In the genomic region with DNA sequence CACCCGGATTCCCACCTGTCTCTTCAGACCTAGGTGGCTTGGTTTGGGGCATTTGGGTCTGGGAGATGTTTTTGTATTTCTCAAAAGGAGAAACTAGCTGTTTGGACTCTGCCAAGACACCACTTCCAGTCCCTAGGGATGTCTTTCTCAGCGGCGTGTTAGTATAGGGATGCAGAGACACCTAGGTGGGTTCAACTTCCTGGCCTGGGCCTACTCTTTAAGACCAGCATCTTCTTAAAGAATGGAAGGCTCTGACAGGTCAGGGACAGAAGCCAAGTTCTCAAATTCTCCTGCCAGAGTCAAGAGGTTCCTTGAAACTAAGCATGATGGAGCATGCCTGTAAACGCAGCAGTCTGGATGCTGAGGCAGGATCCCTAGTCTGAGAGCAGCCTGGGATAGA, we compare ENCODE assay signal across 8 mouse cellular contexts. TPM values are rescaled to one million over a fixed set of nuclear protein-coding genes. Genes with fewer than 3 reads are reported as not detected.
DNase-seq lines count a peak whose midpoint lies in the region; ATAC-seq and TF ChIP-seq lines count a peak whose summit lies in the region.

No protein-coding gene starts in this region.

- TF ChIP-seq CTCF in bone marrow macrophage, adult 2 months (IDR thresholded peaks at IDR 0.05; ENCODE audit: low read depth, low read length) = no peak

- intact Hi-C loops in heart, postnatal 25 days (cut with DNase I) = no loop called here

- peak overlapping the region; percentile 93 for H3K4me2 ChIP-seq in heart, embryonic 14.5 days (ENCODE audit: low read length)
- H3K4me2 ChIP-seq in hindbrain, embryonic 11.5 days (replicated peaks; ENCODE audit: low read depth, low read length) = peak overlapping the region; percentile 84

- no peak for DNase-seq in heart, postnatal 25 days (ENCODE audit: low spot score)
- DNase-seq in hindbrain, embryonic 11.5 days (ENCODE audit: low spot score) = no peak
- no peak for DNase-seq in midbrain, embryonic 10.5 days (ENCODE audit: low spot score)
- DNase-seq in layer of hippocampus, adult 11-12 months (ENCODE audit: low spot score) = no peak
- DNase-seq in kidney, postnatal 10 days = no peak

- H3K36me3 ChIP-seq in heart, embryonic 14.5 days (ENCODE audit: control insufficient read depth, insufficient read depth, low read length) = peaks cover 13% of the 10 kb centered on the region
- no peaks in the 10 kb centered on the region for H3K36me3 ChIP-seq in hindbrain, embryonic 11.5 days (ENCODE audit: control insufficient read depth, insufficient read depth, low read length)
- H3K36me3 ChIP-seq in midbrain, embryonic 10.5 days = peaks cover 14% of the 10 kb centered on the region

- no peak overlapping the region for H3K27ac ChIP-seq in heart, embryonic 14.5 days (replicated peaks in 1 of 2; ENCODE audit: control insufficient read depth in 1 of 2, insufficient read depth in 1 of 2, low read depth in 2 of 2, low read length in 2 of 2)
- H3K27ac ChIP-seq in bone marrow macrophage, adult 2 months (ENCODE audit: insufficient read depth, low read depth, low read length) = peak overlapping the region; percentile 84; the same call in 1 of the 2 replicates
- no peak overlapping the region for H3K27ac ChIP-seq in hindbrain, embryonic 11.5 days (ENCODE audit: low read depth, low read length)
- H3K27ac ChIP-seq in midbrain, embryonic 10.5 days (replicated peaks) = no peak overlapping the region

- H3K9ac ChIP-seq in heart, embryonic 14.5 days (ENCODE audit: low read length) = no peak overlapping the region
- H3K9ac ChIP-seq in hindbrain, embryonic 11.5 days (ENCODE audit: low read depth, low read length) = no peak overlapping the region; the same call in 1 of the 2 replicates

- no peak for TF ChIP-seq POLR2A in bone marrow macrophage, adult 2 months (IDR thresholded peaks at IDR 0.05; ENCODE audit: borderline replicate concordance, low read depth, low read length)

- 0 out of 4 replicates have a peak overlapping the region, but pooled peaks of 1 of the 2 experiments have one; percentile 93 for H3K4me3 ChIP-seq in heart, embryonic 14.5 days (ENCODE audit: control insufficient read depth in 1 of 2, insufficient read depth in 1 of 2, low read depth in 1 of 2, low read length in 2 of 2)
- peak overlapping the region; percentile 80 for H3K4me3 ChIP-seq in bone marrow macrophage, adult 2 months (ENCODE audit: insufficient read depth, low read length)
- H3K4me3 ChIP-seq in hindbrain, embryonic 11.5 days (ENCODE audit: low read depth, low read length) = peak overlapping the region; percentile 97
- H3K4me3 ChIP-seq in midbrain, embryonic 10.5 days = peak overlapping the region; percentile 86

- no peak for ATAC-seq in heart, embryonic 14.5 days (ENCODE audit: insufficient number of reproducible peaks, insufficient read depth, low FRiP score, low read depth)
- no peak for ATAC-seq in hindbrain, embryonic 11.5 days (ENCODE audit: low FRiP score)
- ATAC-seq in erythroblast, adult 5-6 weeks (replicated peaks; ENCODE audit: low FRiP score, poor library complexity, severe bottlenecking) = no peak

- 62% methylated on average over 4 of the region's 4 CpGs for WGBS in heart, embryonic 14.5 days
- WGBS in hindbrain, embryonic 11.5 days = 77% methylated on average over 4 of the region's 4 CpGs
- WGBS in midbrain, embryonic 10.5 days = 81% methylated on average over 4 of the region's 4 CpGs

- peaks cover 7 to 8% of the 10 kb centered on the region in 2 experiments for H3K4me1 ChIP-seq in heart, embryonic 14.5 days (ENCODE audit: control insufficient read depth in 2 of 2, insufficient read depth in 2 of 2, low read length in 2 of 2)
- peaks cover 16% of the 10 kb centered on the region for H3K4me1 ChIP-seq in bone marrow macrophage, adult 2 months (ENCODE audit: control insufficient read depth, insufficient read depth, low read length)
- H3K4me1 ChIP-seq in hindbrain, embryonic 11.5 days (replicated peaks; ENCODE audit: control insufficient read depth, insufficient read depth, low read length) = peaks cover 7% of the 10 kb centered on the region
- H3K4me1 ChIP-seq in midbrain, embryonic 10.5 days = peaks cover 28% of the 10 kb centered on the region

- H3K9me3 ChIP-seq in heart, embryonic 14.5 days (ENCODE audit: control insufficient read depth, low read length) = no peaks in the 10 kb centered on the region
- H3K9me3 ChIP-seq in hindbrain, embryonic 11.5 days (ENCODE audit: control insufficient read depth, low read length) = no peaks in the 10 kb centered on the region
- no peaks in the 10 kb centered on the region for H3K9me3 ChIP-seq in midbrain, embryonic 10.5 days (replicated peaks)

- H3K27me3 ChIP-seq in heart, embryonic 14.5 days (ENCODE audit: control insufficient read depth, insufficient read depth, low read length) = peaks cover 25% of the 10 kb centered on the region
- H3K27me3 ChIP-seq in hindbrain, embryonic 11.5 days (ENCODE audit: control insufficient read depth, insufficient read depth, low read length) = no peaks in the 10 kb centered on the region; the same call in 1 of the 2 replicates
- H3K27me3 ChIP-seq in midbrain, embryonic 10.5 days (ENCODE audit: low read depth, poor library complexity, severe bottlenecking) = peaks cover 25% of the 10 kb centered on the region

RNA-seq across cellular contexts. Expression of a gene that starts 1.9 kb away (rescaled TPM):
- polyA plus RNA-seq in heart, embryonic 14.5 days (2014; fragmentation: Nextera tagmentation; extraction: Ambion mirVana) = 34.3 and 37.2 TPM in 2 replicates
- 10 to 100 TPM; 17.9 to 20.3 TPM for total RNA-seq in heart, postnatal 25 days (2021)
- polyA plus RNA-seq in bone marrow macrophage, adult 2 months (2012; ENCODE audit: insufficient read depth, insufficient read length, missing spikeins) = 204 TPM in 2 replicates
- 84.5 and 84.6 TPM in 2 replicates for polyA plus RNA-seq in hindbrain, embryonic 11.5 days (2014; fragmentation: Nextera tagmentation; extraction: Ambion mirVana)
- 46.5 and 67.6 TPM in 2 replicates for polyA plus RNA-seq in midbrain, embryonic 10.5 days (2016; fragmentation: Nextera tagmentation; extraction: Ambion mirVana)
- 22.3 and 23.4 TPM in 2 replicates for total RNA-seq in erythroblast, adult 5-6 weeks (2015; ENCODE audit: low replicate concordance)
- 7.2 and 11.9 TPM in 2 replicates for total RNA-seq in erythroblast, adult 5-6 weeks (2017; ENCODE audit: low replicate concordance)

RNA-seq across cellular contexts. Expression of a gene that starts 16.0 kb away (rescaled TPM):
- 0.54 and 0.63 TPM in 2 replicates for polyA plus RNA-seq in heart, embryonic 14.5 days (2014; fragmentation: Nextera tagmentation; extraction: Ambion mirVana)
- total RNA-seq in heart, postnatal 25 days (2021) = under 1 TPM; 0.44 to 0.50 TPM
- polyA plus RNA-seq in bone marrow macrophage, adult 2 months (2012; ENCODE audit: insufficient read depth, insufficient read length, missing spikeins) = 42.8 and 49.1 TPM in 2 replicates
- polyA plus RNA-seq in hindbrain, embryonic 11.5 days (2014; fragmentation: Nextera tagmentation; extraction: Ambion mirVana) = 1.3 and 2.1 TPM in 2 replicates
- 1.3 and 2.4 TPM in 2 replicates for polyA plus RNA-seq in midbrain, embryonic 10.5 days (2016; fragmentation: Nextera tagmentation; extraction: Ambion mirVana)
- 14.6 and 15.5 TPM in 2 replicates for total RNA-seq in erythroblast, adult 5-6 weeks (2015; ENCODE audit: low replicate concordance)
- 22.7 and 23.9 TPM in 2 replicates for total RNA-seq in erythroblast, adult 5-6 weeks (2017; ENCODE audit: low replicate concordance)

RNA-seq across cellular contexts. Expression of a gene that starts 19.0 kb away (rescaled TPM):
- not detected in 2 replicates for polyA plus RNA-seq in heart, embryonic 14.5 days (2014; fragmentation: Nextera tagmentation; extraction: Ambion mirVana)
- total RNA-seq in heart, postnatal 25 days (2021) = 1 to 10 TPM in 1 of 2 experiments, under 1 TPM in 1; 0.81 to 1.1 TPM
- not detected in 2 replicates for polyA plus RNA-seq in bone marrow macrophage, adult 2 months (2012; ENCODE audit: insufficient read depth, insufficient read length, missing spikeins)
- not detected in 2 replicates for polyA plus RNA-seq in hindbrain, embryonic 11.5 days (2014; fragmentation: Nextera tagmentation; extraction: Ambion mirVana)
- not detected in 2 replicates for polyA plus RNA-seq in midbrain, embryonic 10.5 days (2016; fragmentation: Nextera tagmentation; extraction: Ambion mirVana)
- 1.0 TPM in 1 of 2 replicates, not detected in the other for total RNA-seq in erythroblast, adult 5-6 weeks (2015; ENCODE audit: low replicate concordance)
- total RNA-seq in erythroblast, adult 5-6 weeks (2017; ENCODE audit: low replicate concordance) = not detected in 2 replicates

RNA-seq across cellular contexts. Expression of a gene that starts 43.4 kb away (rescaled TPM):
- polyA plus RNA-seq in heart, embryonic 14.5 days (2014; fragmentation: Nextera tagmentation; extraction: Ambion mirVana) = 2.0 and 2.5 TPM in 2 replicates
- total RNA-seq in heart, postnatal 25 days (2021) = 10 to 100 TPM; 14.6 to 17.5 TPM
- not detected in 2 replicates for polyA plus RNA-seq in bone marrow macrophage, adult 2 months (2012; ENCODE audit: insufficient read depth, insufficient read length, missing spikeins)
- 0.19 and 0.53 TPM in 2 replicates for polyA plus RNA-seq in hindbrain, embryonic 11.5 days (2014; fragmentation: Nextera tagmentation; extraction: Ambion mirVana)
- polyA plus RNA-seq in midbrain, embryonic 10.5 days (2016; fragmentation: Nextera tagmentation; extraction: Ambion mirVana) = 0.06 and 0.17 TPM in 2 replicates
- total RNA-seq in erythroblast, adult 5-6 weeks (2015; ENCODE audit: low replicate concordance) = not detected in 2 replicates
- not detected in 2 replicates for total RNA-seq in erythroblast, adult 5-6 weeks (2017; ENCODE audit: low replicate concordance)

Comparison
In these comparisons a context has a peak if more than half of its experiments do, and no peak if none do; other contexts are left out.
1. RNA of a gene that starts 16.0 kb away (polyA plus RNA-seq): 42.8 to 49.1 TPM in bone marrow macrophage, adult 2 months; 1.3 to 2.4 TPM in midbrain, embryonic 10.5 days, 1.3 to 2.1 TPM in hindbrain, embryonic 11.5 days and 0.54 to 0.63 TPM in heart, embryonic 14.5 days; every median in the first group is over 10 times any median in the second.